Mouse (Mus musculus) forebrain, embryonic 14.5 days (tissue): Measurements from ENCODE around the gene Baiap2. TPM values are rescaled to one million over a fixed set of nuclear protein-coding genes. Genes with fewer than 3 reads are reported as not detected.

Experiments
- ATAC-seq: fragments of 200-750 bp; cut with Nextera tagmentation; 2 replicates; pipeline ENCODE4 v1.8.0; 2017; ENCODE audit warnings: mild to moderate bottlenecking, moderate library complexity
- DNase-seq: peaks from one replicate; pipeline ENCODE4 v3.0.0-alpha.2; 2015; ENCODE audit warnings: low spot score
- H3K27ac ChIP-seq: fragments of 300-500 bp; sonication (generic); 2 replicates; pipeline ENCODE4 v1.5.1; 2014; ENCODE audit warnings: low read depth, mild to moderate bottlenecking, control low read depth, low read length, moderate library complexity
- H3K27me3 ChIP-seq: fragments of 300-500 bp; sonication (generic); replicated peaks from 2 replicates; pipeline ENCODE4 v1.6.1; 2014; ENCODE audit warnings: low read length, control low read depth, mixed read lengths; ENCODE audit not compliant: control insufficient read depth, insufficient read depth
- H3K36me3 ChIP-seq: fragments of 300-500 bp; sonication (generic); 2 replicates; pipeline ENCODE4 v1.6.1; 2014; ENCODE audit warnings: low read length, control low read depth; ENCODE audit not compliant: control insufficient read depth, insufficient read depth
- H3K4me1 ChIP-seq: fragments of 300-500 bp; sonication (generic); 2 replicates; pipeline ENCODE4 v1.6.1; 2014; ENCODE audit warnings: antibody characterized with exemption, low read length, control low read depth; ENCODE audit not compliant: control insufficient read depth, insufficient read depth
- H3K4me2 ChIP-seq: fragments of 300-500 bp; sonication (generic); 2 replicates; pipeline ENCODE4 v1.6.1; 2014; ENCODE audit warnings: mild to moderate bottlenecking, control low read depth, low read length
- H3K4me3 ChIP-seq: fragments of 300-500 bp; sonication (generic); 2 replicates; pipeline ENCODE4 v1.5.1; 2014; ENCODE audit warnings: low read depth, low read length, control low read depth
- H3K9ac ChIP-seq: fragments of 300-500 bp; sonication (generic); 2 replicates; pipeline ENCODE4 v1.6.1; 2014; ENCODE audit warnings: mild to moderate bottlenecking, low read length, control low read depth, moderate library complexity
- H3K9me3 ChIP-seq: fragments of 300-500 bp; sonication (generic); replicated peaks from 2 replicates; pipeline ENCODE4 v1.6.1; 2016; ENCODE audit warnings: low read length, control low read depth, mixed read lengths; ENCODE audit not compliant: control insufficient read depth
- WGBS: fragments of 180-500 bp; shearing (Covaris S2); extraction: QIAGEN DNeasy Blood & Tissue Kit; methylation state at CpG from one replicate; pipeline ENCODE4 v1.1.7; 2014; 5-methylcytosine and 5-hydroxymethylcytosine counted together
- polyA plus RNA-seq: library from polyadenylated mRNA; unstranded; fragments of >200 nt; fragmentation: Nextera tagmentation; extraction: Ambion mirVana; gene quantifications from 2 replicates; pipeline ENCODE4 v1.2.1, GENCODE M21; 2014

Baiap2 gene
- polyA plus RNA-seq, 1 experiment from 2014 or later: 18.7 TPM

DNA sequence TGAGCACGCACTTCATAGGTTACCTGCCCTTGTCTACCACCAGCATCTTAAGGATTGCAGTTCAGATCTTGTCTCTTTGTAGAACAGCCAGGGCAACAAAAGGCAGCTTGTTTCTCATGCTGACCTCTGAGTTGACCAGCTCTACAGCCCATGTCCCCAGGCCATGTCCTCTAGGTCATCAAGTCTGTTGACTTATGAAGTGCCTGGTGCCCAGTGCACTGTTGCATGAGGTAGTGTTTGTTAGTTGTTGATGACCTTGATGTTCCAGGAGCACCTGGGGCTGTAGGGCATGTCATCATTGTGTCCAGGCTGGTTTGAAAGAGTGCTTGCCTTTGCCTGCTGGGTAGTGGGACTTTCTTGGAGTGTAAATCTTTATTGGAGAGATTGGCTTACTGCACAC is 4.9 kb downstream of the Baiap2 start:
- ATAC-seq (no peak), DNase-seq (no peak)
- 100% methylated on average over 1 of the region's 1 CpGs for WGBS
- Histone ChIP-seq H3K4me3 (no peak overlapping the region), H3K4me1 (peaks cover 8% of the 10 kb centered on the region), H3K27me3 (no peaks in the 10 kb centered on the region), H3K4me2 (no peak overlapping the region), H3K9me3 (no peaks in the 10 kb centered on the region), H3K36me3 (no peaks in the 10 kb centered on the region), H3K9ac (no peak overlapping the region), H3K27ac (no peak overlapping the region)

DNA sequence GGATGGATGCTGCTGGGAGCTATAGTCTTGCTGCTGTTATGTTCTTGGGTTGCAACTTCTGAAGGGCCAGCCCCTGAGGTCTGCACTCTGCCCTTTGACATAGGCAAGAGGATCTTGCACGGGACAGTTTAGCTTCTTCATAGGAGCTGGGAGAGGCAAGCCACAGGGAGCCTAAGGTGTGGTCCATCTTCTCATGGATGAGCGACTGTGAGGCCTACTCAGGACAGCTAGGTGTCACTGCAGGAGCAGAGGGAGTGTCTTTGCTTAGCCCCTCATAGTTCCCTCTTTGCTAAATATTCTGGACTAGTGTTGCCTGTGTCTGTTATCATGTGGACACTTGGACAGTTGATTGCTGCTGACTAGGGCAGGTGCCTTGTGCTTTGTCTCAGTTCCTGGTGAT is 5.3 kb downstream of the Baiap2 start:
- Histone ChIP-seq H3K36me3 (no peaks in the 10 kb centered on the region), H3K4me3 (no peak overlapping the region), H3K27me3 (no peaks in the 10 kb centered on the region), H3K9ac (no peak overlapping the region), H3K27ac (no peak overlapping the region), H3K9me3 (no peaks in the 10 kb centered on the region), H3K4me2 (no peak overlapping the region), H3K4me1 (peaks cover 13% of the 10 kb centered on the region)
- no peak for DNase-seq
- ATAC-seq: no peak
- 56% methylated on average over 2 of the region's 2 CpGs for WGBS

DNA sequence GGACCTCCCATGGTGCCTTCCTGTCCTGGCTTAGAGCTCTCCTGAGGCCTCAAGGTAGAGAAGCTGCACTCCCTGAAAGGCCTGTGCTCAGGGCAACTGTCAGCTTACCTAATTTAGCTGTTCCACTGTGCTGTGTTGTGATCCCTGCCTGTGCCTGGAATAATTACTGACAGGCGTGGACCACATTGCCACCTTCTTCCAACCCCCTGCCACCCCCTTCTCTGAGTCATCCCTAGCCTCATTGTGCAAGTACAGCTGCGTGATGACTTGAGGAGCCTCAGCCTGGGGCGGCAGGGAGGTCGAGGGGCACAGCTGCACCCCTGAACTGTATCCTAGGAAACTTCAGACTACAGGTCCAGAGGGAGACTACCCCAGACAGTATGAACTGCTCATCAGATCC is 5.7 kb downstream of the Baiap2 start:
- no peaks in the 10 kb centered on the region for H3K36me3 ChIP-seq
- 65% methylated on average over 4 of the region's 4 CpGs for WGBS
- no peaks in the 10 kb centered on the region for H3K9me3 ChIP-seq
- DNase-seq: no peak
- H3K4me1 ChIP-seq: peaks cover 13% of the 10 kb centered on the region
- H3K27me3 ChIP-seq: no peaks in the 10 kb centered on the region
- no peak overlapping the region for H3K9ac ChIP-seq
- no peak overlapping the region for H3K4me2 ChIP-seq
- no peak for ATAC-seq
- H3K4me3 ChIP-seq: no peak overlapping the region
- H3K27ac ChIP-seq: no peak overlapping the region

DNA sequence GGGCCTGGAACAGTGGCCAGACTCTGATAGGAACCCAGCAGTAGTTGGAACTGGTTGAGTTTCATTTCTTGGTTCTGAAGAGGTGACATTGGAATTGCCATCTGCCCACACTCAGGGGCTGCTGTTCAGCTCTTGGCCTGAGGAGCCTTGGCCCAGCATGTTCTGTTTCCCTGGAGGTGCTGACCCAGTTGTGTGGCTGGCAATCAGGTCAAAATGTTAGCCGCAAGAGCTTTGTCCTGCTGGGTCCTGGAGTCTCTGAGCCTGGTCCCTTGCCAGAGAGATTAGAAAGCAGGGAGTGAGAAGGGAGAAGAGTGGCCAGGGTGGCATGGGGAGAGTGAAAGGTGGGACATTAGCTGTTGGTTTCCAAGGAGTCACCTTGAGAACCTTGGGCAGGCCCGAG is 6.2 kb downstream of the Baiap2 start:
- WGBS: 95% methylated on average over 2 of the region's 2 CpGs
- Histone ChIP-seq H3K27ac (no peak overlapping the region), H3K4me2 (no peak overlapping the region), H3K9ac (no peak overlapping the region), H3K27me3 (no peaks in the 10 kb centered on the region), H3K9me3 (no peaks in the 10 kb centered on the region), H3K36me3 (no peaks in the 10 kb centered on the region), H3K4me1 (peaks cover 10% of the 10 kb centered on the region), H3K4me3 (no peak overlapping the region)
- ATAC-seq (no peak), DNase-seq (no peak)

DNA sequence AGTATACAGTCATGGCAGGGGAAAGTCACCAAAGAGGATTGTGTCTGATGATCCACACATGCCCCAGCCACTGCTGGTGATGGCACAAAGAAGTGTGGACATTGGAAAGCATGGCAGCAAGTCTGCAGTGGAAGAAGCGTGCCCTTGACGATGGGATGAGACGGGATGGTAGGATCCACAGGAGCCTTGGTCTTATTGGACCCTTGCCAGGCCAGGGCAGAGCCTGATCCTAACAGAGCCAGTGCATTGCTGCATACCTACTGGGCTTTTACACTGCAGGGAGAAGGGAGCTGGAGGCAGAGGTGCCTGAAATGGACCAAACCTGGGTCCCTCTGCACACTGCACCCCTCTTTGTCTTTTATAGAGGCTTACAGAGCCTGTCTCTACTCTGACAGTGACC is 8.0 kb downstream of the Baiap2 start:
- H3K9ac ChIP-seq: no peak overlapping the region
- ATAC-seq: no peak
- H3K36me3 ChIP-seq: no peaks in the 10 kb centered on the region
- no peaks in the 10 kb centered on the region for H3K9me3 ChIP-seq
- DNase-seq: no peak
- H3K4me2 ChIP-seq: no peak overlapping the region
- H3K27me3 ChIP-seq: no peaks in the 10 kb centered on the region
- H3K4me3 ChIP-seq: no peak overlapping the region
- 90% methylated on average over 3 of the region's 3 CpGs for WGBS
- H3K27ac ChIP-seq: no peak overlapping the region
- peaks cover 7% of the 10 kb centered on the region; the same call in 1 of the 2 replicates for H3K4me1 ChIP-seq

GRCm38 (mm10) chr11:119951326-119951725 is 8.8 kb downstream of the Baiap2 start:
- DNase-seq: no peak
- Histone ChIP-seq H3K9me3 (no peaks in the 10 kb centered on the region), H3K4me1 (peaks cover 7% of the 10 kb centered on the region; the same call in 1 of the 2 replicates), H3K4me3 (no peak overlapping the region), H3K27me3 (no peaks in the 10 kb centered on the region), H3K27ac (no peak overlapping the region), H3K4me2 (no peak overlapping the region), H3K9ac (no peak overlapping the region), H3K36me3 (no peaks in the 10 kb centered on the region)
- ATAC-seq: no peak
- WGBS: 85% methylated on average over 6 of the region's 6 CpGs

DNA sequence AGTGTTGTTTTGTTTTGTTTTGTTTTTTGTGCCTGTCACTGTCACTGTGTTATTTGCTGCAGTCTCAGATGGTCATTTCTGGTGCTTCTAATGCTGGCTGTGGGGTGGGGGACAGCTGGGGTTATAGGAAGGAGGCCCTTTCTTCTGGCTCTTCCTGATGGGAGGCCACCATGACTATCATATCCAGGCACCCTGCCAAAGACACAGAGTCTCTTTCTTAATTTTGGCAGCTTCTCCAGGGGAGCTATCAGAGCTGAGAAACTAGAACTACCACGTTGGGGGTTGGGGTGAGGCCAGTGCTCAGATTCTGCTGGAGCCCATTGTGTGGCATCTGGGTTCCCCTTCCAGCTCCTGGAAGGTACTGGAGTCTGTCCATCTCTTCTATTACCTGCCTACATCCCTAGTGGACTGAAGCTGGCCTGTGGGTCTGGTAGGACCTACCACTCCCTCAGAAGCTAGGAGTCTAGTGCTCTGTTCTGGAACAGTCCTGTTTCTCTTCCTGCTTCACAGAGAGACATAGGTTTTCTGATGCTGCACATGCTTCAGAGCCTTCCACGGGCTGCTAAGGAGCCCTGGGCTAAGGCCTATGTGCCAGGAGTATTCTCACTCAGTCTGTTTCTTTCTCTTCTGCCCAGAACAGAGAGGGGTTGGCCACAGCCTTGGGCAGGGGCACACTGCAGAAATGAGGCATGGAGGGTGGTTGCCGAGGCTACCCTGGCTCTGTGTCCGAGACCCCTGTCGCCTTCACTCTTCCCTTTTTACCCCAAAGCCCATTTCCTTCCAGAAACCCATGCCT is 10.1 kb downstream of the Baiap2 start:
- Histone ChIP-seq H3K9me3 (no peaks in the 10 kb centered on the region), H3K4me1 (peaks cover 7% of the 10 kb centered on the region; the same call in 1 of the 2 replicates), H3K27ac (no peak overlapping the region), H3K9ac (no peak overlapping the region), H3K27me3 (no peaks in the 10 kb centered on the region), H3K4me3 (no peak overlapping the region), H3K36me3 (no peaks in the 10 kb centered on the region), H3K4me2 (no peak overlapping the region)
- 57% methylated on average over 5 of the region's 5 CpGs for WGBS
- no peak for ATAC-seq
- DNase-seq: peak; percentile 24

DNA sequence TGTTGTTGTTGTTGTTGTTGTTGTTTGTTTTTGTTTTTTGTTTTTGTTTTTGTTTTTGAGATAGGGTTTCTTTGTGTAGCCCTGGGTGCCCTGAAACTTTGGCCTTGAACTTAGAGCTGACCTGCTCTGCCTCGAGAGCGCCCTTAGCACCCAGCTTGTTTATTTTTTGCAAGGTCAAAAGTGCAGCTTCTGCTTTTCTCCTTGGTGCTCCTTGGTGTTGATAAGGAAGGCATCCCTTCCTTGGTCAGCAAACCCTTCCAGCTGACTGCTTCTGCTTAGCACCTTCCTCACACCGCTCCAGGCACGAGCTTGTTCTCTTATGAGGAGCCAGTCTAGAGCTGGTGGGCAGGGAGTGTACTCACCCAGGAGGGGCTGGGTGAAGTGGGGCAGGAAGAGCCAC is 11.7 kb downstream of the Baiap2 start:
- WGBS: 93% methylated on average over 4 of the region's 4 CpGs
- Histone ChIP-seq H3K36me3 (no peaks in the 10 kb centered on the region), H3K4me1 (peaks cover 7% of the 10 kb centered on the region; the same call in 1 of the 2 replicates), H3K27me3 (no peaks in the 10 kb centered on the region), H3K4me2 (no peak overlapping the region), H3K4me3 (no peak overlapping the region), H3K9ac (no peak overlapping the region), H3K27ac (no peak overlapping the region), H3K9me3 (no peaks in the 10 kb centered on the region)
- ATAC-seq (no peak), DNase-seq (no peak)

DNA sequence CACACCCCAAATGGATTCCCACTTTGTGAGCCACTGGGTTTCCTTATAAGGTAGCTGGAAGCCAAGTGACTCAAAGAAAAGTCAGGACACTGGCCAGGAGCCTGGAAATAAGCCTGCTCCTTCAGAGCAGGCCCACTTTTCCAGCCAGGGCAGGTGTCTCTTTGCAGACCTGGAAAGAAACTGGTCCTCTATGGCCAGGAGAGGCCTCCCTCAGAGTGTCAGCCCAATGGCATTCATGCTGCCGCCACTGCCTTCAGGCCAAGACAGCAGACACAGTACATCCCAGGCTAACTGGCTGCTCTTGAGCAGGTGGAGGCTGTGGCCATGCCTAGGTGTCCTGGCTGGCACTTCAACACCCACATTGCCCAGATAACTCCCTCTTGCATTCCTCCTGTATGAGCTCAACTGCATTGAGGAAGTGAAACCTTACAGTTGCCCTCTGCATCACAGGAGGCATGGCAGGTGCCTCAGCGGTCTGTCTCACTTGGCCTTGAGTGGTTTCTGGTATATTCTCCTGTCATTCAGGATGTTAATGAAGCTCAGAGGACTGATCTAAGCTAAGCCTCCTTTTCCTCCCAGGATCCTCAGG is 12.3 kb downstream of the Baiap2 start:
- WGBS: 75% methylated on average over 2 of the region's 2 CpGs
- H3K4me3 ChIP-seq: no peak overlapping the region
- H3K36me3 ChIP-seq: no peaks in the 10 kb centered on the region
- H3K4me1 ChIP-seq: peaks cover 7% of the 10 kb centered on the region; the same call in 1 of the 2 replicates
- ATAC-seq (no peak), DNase-seq (no peak)
- H3K4me2 ChIP-seq: no peak overlapping the region
- no peak overlapping the region for H3K27ac ChIP-seq
- no peak overlapping the region for H3K9ac ChIP-seq
- no peaks in the 10 kb centered on the region for H3K27me3 ChIP-seq
- no peaks in the 10 kb centered on the region for H3K9me3 ChIP-seq
